Mouse (Mus musculus): ENCODE measurements around the gene Ccdc88c.

- TF ChIP-seq CTCF (IDR thresholded peaks at IDR 0.05) = no peak
- no peak for TF ChIP-seq POLR2A (IDR thresholded peaks at IDR 0.05; ENCODE audit: insufficient read depth, low read depth, low read length)
Observed at GRCm38 (mm10) chr12:100900901-100901300, 128.0 kb downstream of the Ccdc88c start.

Measured in heart, adult 2 months (tissue).